Mouse (Mus musculus) gastrocnemius, adult 18-20 months (tissue): Measurements from ENCODE around the gene Tnks1bp1. TPM values are rescaled to one million over a fixed set of nuclear protein-coding genes. Genes with fewer than 3 reads are reported as not detected.
A peak's percentile ranks its signal among the peaks of the same experiment; 100 is the strongest.

Source experiments
- DNase-seq: peaks from one replicate; pipeline ENCODE4 v3.0.0; 2021; ENCODE audit warnings: low spot score
- total RNA-seq, 2 experiments: library from RNA; stranded (reverse); gene quantifications; 2 replicates each; pipeline ENCODE4 v1.2.3; 2021

Tnks1bp1 gene
- total RNA-seq, 2 experiments from 2014 or later: 24.4 to 37.0 TPM

GRCm38 (mm10) chr2:85073751-85074150 lies 25.9 kb downstream of the Tnks1bp1 start:
- DNase-seq: no peak

- DNase-seq: no peak
These were observed 41.2 kb downstream of the Tnks1bp1 start for GRCm38 (mm10) chr2:85088716-85089646.

DNA sequence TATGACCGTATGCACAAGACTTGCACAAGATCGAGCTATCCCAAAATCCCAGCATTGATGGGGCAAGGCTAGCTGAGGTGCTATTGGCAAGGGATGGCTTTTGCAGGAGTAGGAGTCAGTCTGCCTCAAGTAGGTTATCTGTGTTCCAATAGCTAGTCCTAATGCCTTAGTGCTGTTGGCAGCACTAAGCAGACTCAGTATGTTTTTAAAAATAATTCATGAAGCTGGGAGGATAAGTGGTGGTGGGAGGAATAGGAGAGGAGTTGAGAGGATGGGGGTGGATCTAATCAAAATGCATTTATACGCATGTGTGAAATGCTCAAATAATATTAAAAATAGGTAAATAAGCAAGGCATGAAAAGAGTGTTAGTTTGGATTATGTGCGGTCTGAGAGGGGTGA lies 43.5 kb downstream of the Tnks1bp1 start:
- DNase-seq: no peak

GRCm38 (mm10) chr2:85093376-85093775 lies 45.6 kb downstream of the Tnks1bp1 start:
- DNase-seq: no peak

DNA sequence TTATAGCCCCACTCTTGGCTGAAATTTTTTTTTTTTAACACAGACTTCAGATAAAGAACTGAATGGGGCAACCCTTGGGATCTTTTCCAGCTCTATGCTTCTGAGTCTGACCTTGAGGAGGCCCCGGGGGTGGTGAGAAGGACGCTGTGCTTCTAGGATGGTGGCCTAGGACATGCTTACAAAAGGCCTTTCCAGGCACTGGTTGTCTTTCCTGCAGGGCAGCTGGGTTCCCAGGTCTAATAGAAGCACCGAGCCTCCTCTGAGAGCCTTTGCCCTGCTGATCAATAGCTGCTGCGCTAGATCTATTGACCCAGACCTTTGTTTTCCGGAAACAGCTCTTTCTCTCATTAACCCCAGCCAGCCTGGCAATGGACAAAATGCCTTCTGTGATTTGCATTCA lies 48.1 kb downstream of the Tnks1bp1 start:
- DNase-seq: no peak

- DNase-seq: no peak
These were observed 50.2 kb downstream of the Tnks1bp1 start for GRCm38 (mm10) chr2:85098014-85098413.

DNA sequence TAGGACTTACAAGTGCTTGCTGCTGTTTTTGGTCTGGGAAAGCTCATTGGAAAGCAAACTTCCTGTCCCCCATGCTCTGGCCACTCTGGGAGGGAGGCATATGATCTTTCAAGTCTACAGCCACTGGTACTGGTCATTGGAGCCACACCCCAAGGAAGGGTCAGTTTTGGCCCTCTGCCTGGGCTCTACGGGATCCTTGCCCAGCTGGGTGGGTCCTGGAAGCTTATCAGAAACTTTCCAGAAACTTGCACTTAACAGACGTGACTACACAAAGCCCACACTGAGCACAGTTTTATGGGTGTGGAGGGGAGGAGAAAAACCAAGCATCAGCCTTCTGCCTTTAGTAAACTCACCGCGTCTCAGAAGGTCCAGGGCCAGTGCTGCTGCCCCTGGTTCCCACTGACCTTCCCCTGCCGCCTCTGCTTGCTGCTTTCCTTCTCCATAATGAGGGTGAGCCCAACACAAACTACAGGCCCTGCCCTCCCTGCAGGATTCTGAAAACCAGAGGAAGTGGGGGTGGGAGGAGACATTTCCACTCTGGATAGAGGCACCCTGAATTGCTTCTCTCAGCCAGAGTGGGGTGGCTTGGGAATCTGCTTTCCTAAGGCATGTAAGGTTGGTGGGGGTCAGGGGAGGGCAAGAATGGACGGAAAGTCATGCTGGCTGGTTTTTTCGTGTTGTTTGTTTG lies 51.1 kb downstream of the Tnks1bp1 start:
- DNase-seq: peak; percentile 64

GRCm38 (mm10) chr2:85103201-85103600 lies 55.4 kb downstream of the Tnks1bp1 start:
- DNase-seq: no peak

GRCm38 (mm10) chr2:85105426-85106013 lies 57.7 kb downstream of the Tnks1bp1 start:
- no peak for DNase-seq

- no peak for DNase-seq
These were observed 58.4 kb downstream of the Tnks1bp1 start for GRCm38 (mm10) chr2:85106068-85106790.

- no peak for DNase-seq
These were observed 59.1 kb downstream of the Tnks1bp1 start for GRCm38 (mm10) chr2:85106941-85107340.

GRCm38 (mm10) chr2:85110288-85110875 lies 62.6 kb downstream of the Tnks1bp1 start:
- DNase-seq: no peak

Other genes starting within 250 kb of the Tnks1bp1 start
- 1 to 10 TPM; 2.9 to 3.7 TPM for gene Ube2l6, start 249.2 kb upstream of the Tnks1bp1 start, total RNA-seq
- 100 to 1,000 TPM; 104 to 119 TPM for gene Smtnl1, start 225.4 kb upstream of the Tnks1bp1 start, total RNA-seq
- 10 to 100 TPM; 38.2 to 57.8 TPM for gene Timm10, start 221.0 kb upstream of the Tnks1bp1 start, total RNA-seq
- gene Slc43a1, start 209.2 kb upstream of the Tnks1bp1 start, total RNA-seq: 10 to 100 TPM; 11.0 to 12.7 TPM
- under 1 TPM; 0.52 to 0.62 TPM for gene Rtn4rl2, start 161.3 kb upstream of the Tnks1bp1 start, total RNA-seq
- gene Slc43a3, start 111.4 kb upstream of the Tnks1bp1 start, total RNA-seq: 10 to 100 TPM; 17.2 to 18.4 TPM
- not detected for gene Prg2, start 67.6 kb upstream of the Tnks1bp1 start, total RNA-seq
- not detected for gene Prg3, start 59.8 kb upstream of the Tnks1bp1 start, total RNA-seq
- 10 to 100 TPM; 25.8 to 27.9 TPM for gene Ssrp1, start 10.8 kb upstream of the Tnks1bp1 start, total RNA-seq
- gene P2rx3, start 10.6 kb upstream of the Tnks1bp1 start, total RNA-seq: under 1 TPM; 0.40 to 0.50 TPM
- gene Aplnr, start 88.2 kb downstream of the Tnks1bp1 start, total RNA-seq: 1 to 10 TPM; 1.2 to 3.3 TPM
- gene Lrrc55, start 149.2 kb downstream of the Tnks1bp1 start, total RNA-seq: under 1 TPM; 0.23 to 0.71 TPM